Mouse (Mus musculus): ENCODE measurements around the gene Slc24a4.

The Slc24a4 gene

DNA sequence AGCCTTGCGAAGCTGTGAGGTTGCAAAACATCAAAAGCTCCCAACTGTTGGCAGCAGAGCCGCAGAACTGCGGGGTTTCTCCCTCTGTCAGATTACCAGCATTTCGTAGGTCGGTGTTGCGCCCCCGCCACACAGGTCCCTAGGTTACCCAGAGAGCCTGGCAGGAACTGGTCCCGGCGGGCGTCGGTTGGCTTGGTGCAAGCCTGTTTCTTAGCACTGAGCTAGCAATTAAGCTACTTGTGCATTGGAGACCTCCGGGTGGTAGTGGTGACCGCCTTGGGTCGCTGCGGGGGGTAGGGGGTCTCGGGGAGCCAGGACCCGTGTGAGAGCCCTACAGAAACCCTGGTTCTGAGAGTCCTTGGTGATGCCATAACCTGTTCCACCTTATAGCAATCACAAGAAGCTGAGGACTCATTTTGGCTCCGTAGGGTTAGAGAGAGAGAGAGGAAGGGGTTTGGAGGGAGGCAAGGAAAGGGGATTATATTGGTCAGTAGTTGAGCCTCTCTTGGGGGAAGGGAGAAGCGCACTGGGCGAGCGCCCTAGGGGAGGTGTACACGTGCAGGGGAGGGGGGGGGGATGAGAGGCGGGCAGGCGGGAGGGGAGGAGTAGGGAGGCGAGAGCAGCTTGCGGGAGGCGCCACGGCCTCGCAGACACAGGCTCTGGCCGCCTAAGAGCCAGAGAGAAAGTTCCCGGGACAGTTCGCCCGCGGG, at the start of gene Slc24a4:
Slc24a4 (plus strand) TSS at position 653 of the 710 bp plus-strand sequence.
- DNase-seq (ENCODE audit: low spot score): peak; percentile 54

DNA sequence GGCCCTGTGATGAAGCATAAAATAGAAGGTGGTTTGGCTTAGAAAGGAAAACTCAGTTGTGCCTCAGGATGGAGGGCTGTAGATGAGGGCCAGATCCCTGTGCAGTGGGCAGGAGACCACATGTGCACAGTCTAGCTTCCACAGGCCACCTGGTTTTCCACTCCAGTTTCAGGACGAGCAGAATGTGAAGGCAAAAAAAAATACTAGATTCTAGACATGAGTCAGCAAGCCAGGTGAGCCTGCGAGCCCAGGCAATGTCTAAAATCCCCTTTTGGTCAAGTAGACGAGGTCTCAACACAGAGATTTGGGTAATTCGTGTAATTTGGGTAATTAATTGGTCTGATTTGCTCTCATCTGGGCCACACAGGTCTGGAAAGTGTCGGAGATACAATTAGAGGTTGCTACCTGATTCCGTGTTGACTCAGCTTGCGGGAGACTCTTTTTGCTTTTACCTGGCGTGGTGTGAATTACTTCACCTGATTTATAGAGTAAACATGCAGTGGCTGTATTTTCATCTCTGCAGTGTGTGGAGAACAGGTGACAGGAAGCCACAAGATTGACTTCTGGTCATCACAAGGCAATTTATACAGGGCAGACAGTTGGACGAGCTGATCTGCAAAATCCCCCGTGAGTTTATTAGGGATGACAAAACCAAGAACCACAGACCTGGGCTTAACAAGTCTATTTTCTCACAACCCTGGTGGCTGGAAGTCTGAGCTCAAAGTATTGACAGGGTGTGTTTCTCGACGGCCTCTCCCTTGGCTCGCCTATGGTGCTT, 45.7 kb upstream of the Slc24a4 start:
- DNase-seq (ENCODE audit: low spot score): no peak

- DNase-seq (ENCODE audit: low spot score): no peak
These were observed 38.0 kb upstream of the Slc24a4 start for GRCm38 (mm10) chr12:102090535-102090934.

- no peak for DNase-seq (ENCODE audit: low spot score)
These were observed 36.0 kb upstream of the Slc24a4 start for GRCm38 (mm10) chr12:102092342-102093094.

DNA sequence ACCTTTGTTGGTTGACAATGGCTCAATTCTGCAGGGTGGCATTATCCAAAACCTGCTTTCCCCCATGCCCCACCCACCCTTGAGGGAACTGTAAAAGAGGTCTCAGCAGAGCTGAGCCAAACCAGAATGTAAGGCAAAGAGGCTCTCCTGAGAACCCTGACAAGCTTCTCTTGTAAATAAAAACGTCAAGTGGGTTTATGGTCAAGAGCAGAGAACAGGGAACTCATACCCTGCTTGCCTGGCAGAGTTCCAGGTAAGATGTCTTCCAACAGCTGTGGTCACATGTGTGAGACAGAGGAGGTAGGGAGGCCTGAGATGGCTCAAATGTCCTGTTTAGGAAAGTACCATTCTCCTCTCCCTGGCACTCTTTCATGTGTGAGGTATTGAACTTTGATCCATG, 22.5 kb upstream of the Slc24a4 start:
- DNase-seq (ENCODE audit: low spot score): no peak

GRCm38 (mm10) chr12:102108851-102109250, 19.7 kb upstream of the Slc24a4 start:
- DNase-seq (ENCODE audit: low spot score): no peak

DNA sequence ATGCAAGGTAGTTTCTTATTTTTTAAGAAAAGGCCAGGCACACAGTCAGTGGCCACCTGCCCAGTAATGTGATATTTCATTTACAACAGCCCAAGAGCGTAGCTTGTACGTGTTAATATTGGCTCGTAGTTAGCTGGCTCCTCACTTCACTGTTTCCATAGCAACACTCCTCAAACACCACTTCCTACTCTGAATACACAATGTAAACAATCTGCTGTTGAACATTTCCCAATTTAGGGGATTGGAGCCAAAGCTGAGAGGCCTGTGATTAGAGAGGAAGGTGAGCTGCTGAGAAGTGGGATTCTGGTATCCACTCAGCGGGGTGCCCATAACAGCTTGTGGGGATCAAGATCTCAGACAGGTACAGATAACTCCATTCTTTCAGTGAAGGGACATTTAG, 16.0 kb upstream of the Slc24a4 start:
- peak; percentile 58 for DNase-seq (ENCODE audit: low spot score)

- no peak for DNase-seq (ENCODE audit: low spot score)
These were observed 15.6 kb upstream of the Slc24a4 start for GRCm38 (mm10) chr12:102112901-102113300.

DNA sequence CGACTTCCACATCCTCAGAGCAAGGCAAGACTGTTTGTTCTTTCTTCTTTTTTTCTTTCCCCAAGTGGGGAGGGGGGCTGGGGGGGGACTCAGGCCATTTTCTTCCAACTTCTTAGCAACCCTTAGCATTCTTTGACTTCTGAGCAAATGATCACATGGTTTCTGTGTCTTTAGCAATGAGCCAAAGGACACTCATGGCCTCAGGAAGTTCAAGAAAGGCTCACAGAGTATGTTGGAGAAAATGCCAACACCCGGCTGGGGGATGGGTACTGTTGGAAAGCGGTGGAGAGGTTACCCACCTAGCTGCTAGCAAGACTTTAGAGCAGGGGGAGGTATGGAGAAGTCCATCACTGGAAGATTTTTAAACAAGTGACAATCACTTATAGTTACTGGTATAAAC, 15.1 kb upstream of the Slc24a4 start:
- DNase-seq (ENCODE audit: low spot score): no peak

DNA sequence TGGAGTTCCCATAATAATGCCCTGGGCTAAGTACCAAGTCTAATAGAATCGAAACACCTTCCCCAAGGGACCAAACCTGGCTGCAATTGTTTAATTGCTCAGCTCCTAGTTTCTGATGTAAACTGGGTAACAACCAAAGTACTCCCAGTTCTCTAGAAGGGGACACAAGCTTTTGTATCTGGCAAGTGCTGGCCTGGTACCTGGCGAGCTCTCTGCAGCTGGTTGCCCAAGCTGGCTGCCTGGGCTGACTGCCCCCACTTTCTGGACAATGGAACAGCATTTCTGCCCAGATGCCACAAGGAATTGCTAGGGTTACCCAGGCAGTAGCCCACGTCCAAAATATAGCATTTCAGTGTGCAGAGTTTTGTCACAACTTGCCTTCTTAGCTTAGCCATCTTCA, 12.0 kb upstream of the Slc24a4 start:
- no peak for DNase-seq (ENCODE audit: low spot score)

GRCm38 (mm10) chr12:102118014-102118413, 10.5 kb upstream of the Slc24a4 start:
- no peak for DNase-seq (ENCODE audit: low spot score)

GRCm38 (mm10) chr12:102127601-102128000, 932 bp upstream of the Slc24a4 start:
- DNase-seq (ENCODE audit: low spot score): no peak

- DNase-seq (ENCODE audit: low spot score): peak; percentile 76
These were observed 416 bp downstream of the Slc24a4 start for GRCm38 (mm10) chr12:102128791-102129507.

GRCm38 (mm10) chr12:102129508-102130030, 1.0 kb downstream of the Slc24a4 start:
- no peak for DNase-seq (ENCODE audit: low spot score)

DNA sequence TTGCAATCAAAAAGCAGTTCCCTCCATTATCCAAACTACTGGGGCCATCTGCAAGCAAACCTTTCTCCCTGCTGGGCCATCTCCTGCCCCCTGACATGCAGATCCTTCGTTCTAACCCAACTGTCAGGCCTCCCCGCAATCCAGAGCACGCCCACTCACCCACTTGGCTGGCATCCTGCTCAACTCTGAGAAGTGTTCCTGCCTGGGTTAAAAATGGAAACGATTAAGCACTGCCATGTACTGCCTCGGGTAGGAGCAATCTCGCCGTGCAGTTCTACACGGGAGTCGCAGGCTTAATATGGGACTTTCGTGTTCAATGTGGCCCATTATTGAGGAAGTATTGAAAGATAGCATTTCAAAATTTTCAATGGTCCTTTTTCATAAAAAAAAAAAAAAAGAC, 11.2 kb downstream of the Slc24a4 start:
- peak; percentile 67 for DNase-seq (ENCODE audit: low spot score)

DNA sequence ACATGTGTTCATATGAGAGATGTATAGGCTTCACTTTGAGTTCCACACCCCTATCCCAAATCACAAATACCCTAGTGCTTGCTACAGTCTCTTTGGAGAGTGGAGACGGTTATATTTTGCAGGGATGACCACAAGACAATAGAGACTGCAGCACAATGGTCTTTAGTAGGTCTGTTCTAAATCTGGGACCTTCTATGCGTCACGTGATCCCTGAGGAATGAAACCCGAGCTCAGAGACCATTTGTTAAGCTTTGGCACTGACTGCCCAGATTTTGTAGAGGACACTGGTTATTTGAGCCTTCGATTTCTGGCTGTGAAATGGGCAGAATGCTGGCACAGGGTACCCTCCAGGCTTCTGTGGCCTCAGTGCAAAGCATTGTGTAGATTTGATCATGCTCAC, 12.8 kb downstream of the Slc24a4 start:
- peak; percentile 22 for DNase-seq (ENCODE audit: low spot score)

DNA sequence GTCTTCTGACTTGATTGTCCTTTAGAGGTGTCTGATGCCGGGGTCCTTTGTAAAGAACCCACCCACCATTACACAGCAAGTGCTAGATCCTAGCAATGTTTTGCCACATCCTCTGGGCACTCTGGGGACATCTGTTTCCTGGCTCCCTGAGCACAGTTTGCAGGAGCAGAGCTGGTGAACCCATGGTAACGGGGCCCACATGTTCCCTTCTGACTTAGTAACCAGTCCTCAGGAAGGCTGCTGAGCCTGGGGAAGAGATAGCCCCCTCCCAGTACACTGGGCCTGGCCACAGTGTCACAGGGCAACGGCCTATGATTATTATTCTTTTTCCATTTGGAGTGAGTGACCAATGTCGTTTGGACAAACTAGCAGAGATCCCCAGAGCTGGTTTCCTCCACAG, 19.1 kb downstream of the Slc24a4 start:
- DNase-seq (ENCODE audit: low spot score): no peak

GRCm38 (mm10) chr12:102148746-102149145, 20.2 kb downstream of the Slc24a4 start:
- no peak for DNase-seq (ENCODE audit: low spot score)

- no peak for DNase-seq (ENCODE audit: low spot score)
These were observed 22.7 kb downstream of the Slc24a4 start for GRCm38 (mm10) chr12:102151185-102151584.

DNA sequence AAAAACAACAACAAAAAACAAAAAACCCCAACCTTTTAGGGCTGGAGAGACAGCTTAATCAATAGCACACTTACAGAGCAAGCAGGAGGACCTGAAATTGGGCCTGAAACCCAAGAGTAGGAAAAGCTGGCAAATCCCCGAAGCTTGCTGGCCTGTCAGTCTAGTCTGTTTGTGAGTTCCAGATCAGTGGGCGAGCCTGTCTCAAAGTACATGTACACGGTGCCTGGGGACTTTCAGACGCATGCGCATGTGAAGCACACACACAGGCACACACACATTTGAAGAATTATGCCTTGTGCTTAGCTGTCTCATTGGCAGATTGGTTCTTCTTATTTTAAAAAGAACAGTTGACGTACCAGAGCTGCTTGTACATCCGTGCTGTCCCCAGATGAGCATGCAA, 25.3 kb downstream of the Slc24a4 start:
- peak; percentile 60 for DNase-seq (ENCODE audit: low spot score)

- no peak for DNase-seq (ENCODE audit: low spot score)
These were observed 26.3 kb downstream of the Slc24a4 start for GRCm38 (mm10) chr12:102154815-102155214.

- DNase-seq (ENCODE audit: low spot score): peak; percentile 21
These were observed 36.1 kb downstream of the Slc24a4 start for GRCm38 (mm10) chr12:102164632-102165031.
